Mouse (Mus musculus) small intestine, adult 2 months (tissue): Measurements from ENCODE around the gene Gcc2.

Experiments
- CTCF ChIP-seq: fragments of 200-500 bp; IDR thresholded peaks from 2 replicates; pipeline ENCODE4 v1.5.1; 2012; ENCODE audit warnings: low read depth, mild to moderate bottlenecking, control low read depth, inconsistent platforms, low read length, moderate library complexity, mixed read lengths; ENCODE audit not compliant: insufficient replicate concordance, insufficient read length; ENCODE audit errors: extremely low read depth
- POLR2A ChIP-seq: fragments of 200-500 bp; IDR thresholded peaks from 2 replicates; pipeline ENCODE4 v1.6.1; 2012; ENCODE audit warnings: low read depth, mild to moderate bottlenecking, control low read depth, inconsistent platforms, low read length, moderate library complexity

DNA sequence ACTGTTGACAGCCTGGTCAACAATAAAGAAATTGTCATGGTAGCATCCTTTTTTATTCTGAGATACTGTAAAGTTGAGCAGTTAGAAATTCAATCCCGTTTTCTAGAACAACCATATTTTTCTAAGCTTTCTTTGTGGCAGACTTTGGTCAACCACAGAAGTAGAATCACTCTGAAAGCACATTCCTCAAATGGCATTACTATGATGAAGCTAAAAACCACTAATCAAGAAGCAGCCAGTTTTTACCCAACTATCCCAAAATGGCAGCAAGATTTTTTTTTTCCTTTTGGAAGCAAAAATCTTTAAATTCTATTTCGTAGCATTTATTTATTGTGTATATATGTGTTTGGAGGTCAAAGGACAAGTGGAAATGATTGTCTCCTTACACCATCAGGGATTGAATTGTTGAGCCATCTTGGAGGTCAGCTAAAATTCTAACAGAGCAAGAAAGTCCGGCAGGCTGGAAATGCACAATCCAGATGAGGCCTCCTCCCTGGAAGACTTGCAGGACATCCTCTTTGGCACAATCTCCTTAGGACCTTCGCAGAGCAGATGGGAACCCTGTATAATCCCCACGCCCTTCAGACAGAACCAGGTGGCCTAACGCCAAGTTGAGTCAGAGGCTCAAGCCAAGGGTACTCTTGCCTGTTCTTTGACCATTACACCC lies 67.2 kb downstream of the Gcc2 start:
- TF ChIP-seq CTCF: no peak
- no peak for TF ChIP-seq POLR2A
